Mouse (Mus musculus) spleen, adult 2 months (tissue): Measurements from ENCODE around the gene Ptch2. TPM values are rescaled to one million over a fixed set of nuclear protein-coding genes. Genes with fewer than 3 reads are reported as not detected.
A peak's percentile ranks its signal among the peaks of the same experiment; 100 is the strongest.

ENCODE experiments used
- DNase-seq, 2 experiments: peaks; one replicate each; pipeline versions ENCODE4 v3.0.0 to v3.0.0-alpha.2; 2012 to 2021; ENCODE audit warnings: low spot score in 2 of 2, low read depth in 1 of 2
- H3K27ac ChIP-seq: fragments of 200-500 bp; 2 replicates; pipeline ENCODE4 v1.5.1; 2012; ENCODE audit warnings: low read length, inconsistent platforms; ENCODE audit not compliant: insufficient read depth
- H3K27me3 ChIP-seq: fragments of 200-500 bp; 2 replicates; pipeline ENCODE4 v1.6.1; 2012; ENCODE audit warnings: mild to moderate bottlenecking, moderate library complexity, low read length, inconsistent platforms; ENCODE audit not compliant: control insufficient read depth, insufficient read depth
- H3K36me3 ChIP-seq: fragments of 200-500 bp; 2 replicates; pipeline ENCODE4 v1.6.1; 2012; ENCODE audit warnings: mild to moderate bottlenecking, low read length, inconsistent platforms; ENCODE audit not compliant: control insufficient read depth, insufficient read depth
- H3K4me1 ChIP-seq: fragments of 200-500 bp; 2 replicates; pipeline ENCODE4 v1.6.1; 2011; ENCODE audit warnings: inconsistent platforms; ENCODE audit not compliant: control insufficient read depth, insufficient read depth, insufficient read length
- H3K4me3 ChIP-seq: fragments of 200-500 bp; 2 replicates; pipeline ENCODE4 v1.5.1; 2011; ENCODE audit warnings: mild to moderate bottlenecking, inconsistent platforms; ENCODE audit not compliant: insufficient read depth, insufficient read length; ENCODE audit errors: extremely low read depth
- CTCF ChIP-seq: fragments of 200-500 bp; IDR thresholded peaks from 2 replicates; pipeline ENCODE4 v1.5.1; 2011; ENCODE audit warnings: mild to moderate bottlenecking, inconsistent platforms; ENCODE audit not compliant: insufficient read depth, insufficient read length, insufficient replicate concordance; ENCODE audit errors: extremely low read depth
- POLR2A ChIP-seq: fragments of 200-500 bp; IDR thresholded peaks from 2 replicates; pipeline ENCODE4 v1.6.1; 2011; ENCODE audit warnings: low read depth, low read length, inconsistent platforms
- WGBS: fragments of 180-500 bp; shearing (Covaris S2); methylation state at CpG from one replicate; pipeline ENCODE4 v1.1.7; 2018; 5-methylcytosine and 5-hydroxymethylcytosine counted together
- polyA plus RNA-seq: library from polyadenylated mRNA; depleted of rRNA; stranded (reverse); fragments of >200 nt; gene quantifications from 2 replicates; pipeline ENCODE4 v1.2.3, GENCODE M21; 2012

Gene Ptch2
- polyA plus RNA-seq, 1 experiment, result 0.51 TPM

- H3K27ac ChIP-seq, result no peak overlapping the region
- H3K4me1 ChIP-seq, result no peaks in the 10 kb centered on the region
- no peaks in the 10 kb centered on the region for H3K27me3 ChIP-seq
- no peaks in the 10 kb centered on the region for H3K36me3 ChIP-seq
- TF ChIP-seq POLR2A (no peak), CTCF (no peak)
- WGBS, result 77% methylated on average over 11 of the region's 11 CpGs
- DNase-seq, result no peak
- no peak overlapping the region for H3K4me3 ChIP-seq
Measured at GRCm38 (mm10) chr4:117110985-117111384, 15.1 kb downstream of the Ptch2 start.

- WGBS, result 93% methylated on average over 1 of the region's 1 CpGs
- H3K4me3 ChIP-seq, result no peak overlapping the region
- no peaks in the 10 kb centered on the region for H3K36me3 ChIP-seq
- no peak for DNase-seq
- no peaks in the 10 kb centered on the region for H3K27me3 ChIP-seq
- no peaks in the 10 kb centered on the region for H3K4me1 ChIP-seq
- H3K27ac ChIP-seq, result no peak overlapping the region
- no peak for TF ChIP-seq CTCF
- no peak for TF ChIP-seq POLR2A
Measured at GRCm38 (mm10) chr4:117113237-117113636, 17.4 kb downstream of the Ptch2 start.

GRCm38 (mm10) chr4:117115592-117115991 is 19.7 kb downstream of the Ptch2 start:
- Histone ChIP-seq H3K27ac (no peak overlapping the region), H3K4me1 (no peaks in the 10 kb centered on the region; the same call in 1 of the 2 replicates), H3K27me3 (no peaks in the 10 kb centered on the region), H3K36me3 (no peaks in the 10 kb centered on the region), H3K4me3 (no peak overlapping the region)
- no peak for DNase-seq
- no peak for TF ChIP-seq CTCF
- TF ChIP-seq POLR2A, result no peak
- WGBS, result 84% methylated on average over 5 of the region's 5 CpGs

GRCm38 (mm10) chr4:117117931-117118330 is 22.1 kb downstream of the Ptch2 start:
- Histone ChIP-seq H3K27ac (no peak overlapping the region), H3K27me3 (no peaks in the 10 kb centered on the region)
- 96% methylated on average over 7 of the region's 7 CpGs for WGBS

GRCm38 (mm10) chr4:117119636-117120035 is 23.8 kb downstream of the Ptch2 start:
- 86% methylated on average over 5 of the region's 5 CpGs for WGBS
- H3K27me3 ChIP-seq, result no peaks in the 10 kb centered on the region
- no peaks in the 10 kb centered on the region for H3K36me3 ChIP-seq
- TF ChIP-seq POLR2A (no peak), CTCF (no peak)
- H3K4me1 ChIP-seq, result peaks cover 18% of the 10 kb centered on the region; the same call in 1 of the 2 replicates
- H3K27ac ChIP-seq, result no peak overlapping the region
- no peak for DNase-seq
- peak overlapping the region; percentile 75; the same call in 1 of the 2 replicates for H3K4me3 ChIP-seq

More at GRCm38 (mm10) chr4:117117931-117118330, 22.1 kb downstream of the Ptch2 start:
- DNase-seq, result no peak
- Histone ChIP-seq H3K36me3 (no peaks in the 10 kb centered on the region), H3K4me3 (no peak overlapping the region), H3K4me1 (peaks cover 2% of the 10 kb centered on the region; the same call in 1 of the 2 replicates)
- TF ChIP-seq CTCF (no peak), POLR2A (no peak)

- no peak for TF ChIP-seq CTCF
- TF ChIP-seq POLR2A, result no peak
- no peak for DNase-seq
- no peaks in the 10 kb centered on the region for H3K27me3 ChIP-seq
- peak overlapping the region; percentile 72 for H3K27ac ChIP-seq
- H3K4me1 ChIP-seq, result peaks cover 22% of the 10 kb centered on the region; the same call in 1 of the 2 replicates
- WGBS, result 8% methylated on average over 10 of the region's 10 CpGs
- no peaks in the 10 kb centered on the region for H3K36me3 ChIP-seq
- H3K4me3 ChIP-seq, result peak overlapping the region; percentile 75
Measured at GRCm38 (mm10) chr4:117120052-117120444, 24.2 kb downstream of the Ptch2 start.
